8 mouse cellular contexts compared by ENCODE assay signal in genomic region chr6:53958321-53958720, GRCm38 (mm10). TPM values are rescaled to one million over a fixed set of nuclear protein-coding genes. Genes with fewer than 3 reads are reported as not detected.
DNase-seq lines count a peak whose midpoint lies in the region; ATAC-seq lines count a peak whose summit lies in the region.

No protein-coding gene starts in this region.

- no peaks in the 10 kb centered on the region for H3K36me3 ChIP-seq in hindbrain, embryonic 15.5 days

- no peaks in the 10 kb centered on the region for H3K9me3 ChIP-seq in hindbrain, embryonic 15.5 days

- H3K4me1 ChIP-seq in hindbrain, embryonic 15.5 days (replicated peaks): 0 out of 2 replicates have a peak, but pooled peaks cover 4% of the 10 kb centered on the region

- peak; percentile 40; the same call in 1 of the 2 replicates for ATAC-seq in hindbrain, embryonic 15.5 days (ENCODE audit: low FRiP score, low read depth)

- peak; percentile 23 for DNase-seq in T-cell, adult 2 months (ENCODE audit: low spot score)
- peak; percentile 89 to 92 for DNase-seq in cerebellum, postnatal 14 days
- DNase-seq in frontal cortex, postnatal 36 days (ENCODE audit: low spot score in 2 of 2): peak; percentile 63 to 74
- peak; percentile 42 for DNase-seq in left cerebral cortex, adult 11 months (ENCODE audit: low spot score)
- peak; percentile 83 to 84 for DNase-seq in lung, postnatal 4 days
- DNase-seq in right cerebral cortex, postnatal 25 days: peak; percentile 69
- peak; percentile 82 for DNase-seq in yolk sac, embryonic 10.5 days (ENCODE audit: low spot score)

- no peak overlapping the region for H3K27ac ChIP-seq in hindbrain, embryonic 15.5 days (replicated peaks)

- peak overlapping the region; percentile 27 for H3K4me2 ChIP-seq in hindbrain, embryonic 15.5 days

- no peak overlapping the region for H3K9ac ChIP-seq in hindbrain, embryonic 15.5 days

- H3K27me3 ChIP-seq in hindbrain, embryonic 15.5 days: no peaks in the 10 kb centered on the region

- H3K4me3 ChIP-seq in hindbrain, embryonic 15.5 days: no peak overlapping the region

- 9% methylated on average over 7 of the region's 7 CpGs for WGBS in hindbrain, embryonic 15.5 days

RNA-seq across cellular contexts. Expression of gene Cpvl, which starts 20.1 kb away (rescaled TPM):
- 0.10 TPM in 1 of 2 replicates, not detected in the other for polyA plus RNA-seq in hindbrain, embryonic 15.5 days (2015; fragmentation: Nextera tagmentation; extraction: Ambion mirVana)

Comparison
In these comparisons a context has a peak if more than half of its experiments do, and no peak if none do; other contexts are left out.
1. DNase-seq: peak in every context shown above with its lines; median percentile 90 in cerebellum, postnatal 14 days; 84 in lung, postnatal 4 days; 82 in yolk sac, embryonic 10.5 days; 69 in right cerebral cortex, postnatal 25 days; 68 in frontal cortex, postnatal 36 days; 42 in left cerebral cortex, adult 11 months; 23 in T-cell, adult 2 months.